Mouse (Mus musculus): Measurements from ENCODE around the gene Lancl3. TPM values are rescaled to one million over a fixed set of nuclear protein-coding genes. Genes with fewer than 3 reads are reported as not detected.
"Not testable (repeated sequence)": the region's sequence is repeated elsewhere in the genome, so short reads cannot be mapped to it uniquely, and the experiment has no call there.

The Lancl3 gene
- total RNA-seq, 2 experiments from 2014 or later, result 3.9 to 4.0 TPM

DNA sequence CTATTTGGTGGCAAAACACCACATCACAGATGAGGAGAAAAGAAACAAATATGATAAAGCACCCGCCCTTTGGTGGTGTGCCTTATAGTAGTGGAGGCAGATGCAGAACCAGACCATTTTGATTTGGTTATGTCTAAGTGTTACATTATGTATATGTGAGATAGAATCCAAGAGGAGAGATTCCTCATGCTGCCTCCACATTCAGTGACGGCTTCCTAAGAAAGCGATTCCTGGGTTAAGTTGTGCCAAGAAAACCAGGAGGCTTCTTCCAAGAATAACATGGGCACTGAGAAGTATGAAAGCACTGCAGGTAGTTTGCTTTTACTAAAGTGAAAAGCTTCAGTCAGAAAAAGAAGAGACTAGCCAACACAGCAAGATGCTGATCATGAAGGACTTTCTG, 55.2 kb downstream of the Lancl3 start:
- DNase-seq (ENCODE audit: low spot score), result no peak
- intact Hi-C loops (cut with DNase I), result no loop called here

DNA sequence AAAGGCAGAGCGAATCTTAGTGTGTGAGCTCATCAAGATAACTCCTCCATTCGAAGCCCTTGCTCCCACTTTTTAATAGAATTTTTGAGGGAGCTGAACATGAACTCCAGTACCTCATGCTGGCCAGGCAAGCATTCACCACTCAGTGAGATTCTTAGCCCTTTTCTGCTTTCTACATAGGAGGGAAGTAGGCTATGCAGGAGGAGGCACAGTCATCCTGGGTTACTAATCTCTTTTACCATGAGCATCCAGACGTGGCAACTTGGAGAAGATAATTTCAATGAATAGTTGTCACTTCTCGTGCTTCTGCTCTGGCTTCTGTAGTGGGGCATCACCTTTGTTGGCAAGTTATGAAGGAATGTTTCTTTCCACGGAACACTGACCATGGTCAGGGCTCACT, 57.1 kb downstream of the Lancl3 start, which contains the start of gene Gm14862:
Gm14862 (minus strand) TSS at position 134 of the 400 bp plus-strand sequence.
- DNase-seq (ENCODE audit: low spot score), result no peak
- intact Hi-C loops (cut with DNase I), result no loop called here

GRCm38 (mm10) chrX:9257831-9258230, 58.1 kb downstream of the Lancl3 start:
- intact Hi-C loops (cut with DNase I), result no loop called here

GRCm38 (mm10) chrX:9259267-9259666, 59.6 kb downstream of the Lancl3 start:
- intact Hi-C loops (cut with DNase I), result no loop called here
- DNase-seq (ENCODE audit: low spot score), result no peak

More at GRCm38 (mm10) chrX:9257831-9258230, 58.1 kb downstream of the Lancl3 start:
- no peak for DNase-seq (ENCODE audit: low spot score)

GRCm38 (mm10) chrX:9271112-9271511, 71.4 kb downstream of the Lancl3 start:
- intact Hi-C loops (cut with DNase I), result loop anchor here (5.0 kb wide), 1 partner anchor 49 kb away; no protein-coding TSS in a partner anchor

DNA sequence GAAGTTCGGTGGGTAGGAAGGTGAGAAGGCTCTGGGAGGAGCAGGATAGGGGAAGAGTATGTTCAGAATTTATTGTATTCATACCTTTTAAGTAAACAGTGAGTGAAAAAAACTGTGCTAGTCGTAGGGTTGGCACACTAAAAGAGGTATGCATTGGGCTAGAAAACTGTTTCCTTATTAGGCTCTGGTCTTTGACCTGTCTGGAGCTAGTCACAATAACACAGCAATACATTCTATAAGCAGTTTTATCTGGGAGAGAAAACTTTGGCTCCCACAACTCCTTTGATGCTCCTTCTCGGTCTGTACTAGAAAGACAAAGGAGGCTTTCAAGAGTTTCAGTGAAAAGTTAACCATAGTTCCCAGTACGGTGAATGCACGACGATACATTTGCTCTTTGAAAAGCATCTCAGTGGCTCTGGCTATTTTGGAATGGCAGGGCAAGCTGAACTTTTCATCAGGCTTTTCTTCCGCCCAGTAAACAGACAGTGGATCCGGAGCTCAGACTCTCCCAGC, 72.3 kb downstream of the Lancl3 start:
- intact Hi-C loops (cut with DNase I), result loop anchor here (5.0 kb wide), 1 partner anchor 50 kb away; no protein-coding TSS in a partner anchor
- DNase-seq (ENCODE audit: low spot score), result no peak

More at GRCm38 (mm10) chrX:9271112-9271511, 71.4 kb downstream of the Lancl3 start:
- no peak for DNase-seq (ENCODE audit: low spot score)

DNA sequence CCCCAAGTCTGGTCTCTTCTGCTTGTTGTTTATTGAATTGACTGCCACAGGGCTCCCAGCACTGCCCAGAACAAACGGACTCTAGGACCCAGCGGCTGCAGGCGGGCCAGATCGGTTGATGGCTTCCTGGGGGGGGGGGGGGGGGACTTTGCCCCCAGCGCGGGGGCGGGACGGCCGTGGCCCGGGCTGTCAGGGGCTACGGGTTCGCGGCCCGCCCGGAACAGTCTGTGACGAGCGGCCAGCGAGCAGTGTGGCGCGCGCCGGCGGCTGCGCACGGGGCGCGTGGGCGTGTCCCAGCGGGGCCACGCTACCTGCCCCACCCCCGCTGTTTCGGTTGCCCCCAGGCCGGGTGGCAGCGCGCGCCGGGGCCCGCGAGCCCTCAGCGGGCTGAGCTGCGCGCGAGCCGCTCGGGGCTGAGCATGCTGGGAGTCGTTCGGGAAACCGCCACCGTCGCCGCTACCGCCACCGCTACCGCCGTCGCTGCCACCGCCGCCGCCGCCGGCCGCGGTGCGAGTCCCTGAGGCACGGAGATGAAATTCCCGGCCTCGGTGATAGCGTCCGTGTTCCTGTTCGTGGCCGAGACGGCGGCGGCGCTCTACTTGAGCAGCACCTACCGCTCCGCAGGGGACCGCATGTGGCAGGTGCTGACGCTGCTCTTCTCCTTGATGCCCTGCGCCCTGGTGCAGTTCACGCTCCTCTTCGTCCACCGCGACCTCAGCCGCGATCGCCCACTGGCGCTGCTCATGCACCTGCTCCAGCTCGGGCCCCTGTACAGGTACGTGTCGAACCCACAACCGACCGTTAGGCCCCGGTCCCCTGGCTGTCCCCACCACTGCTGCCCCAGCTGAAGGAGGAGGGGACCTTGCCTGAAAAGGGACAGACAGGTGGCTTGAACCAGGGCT, 73.0 kb downstream of the Lancl3 start, which contains the start of gene Xk:
Xk (plus strand) TSS at position 297 of the 902 bp plus-strand sequence.
- no peak for DNase-seq (ENCODE audit: low spot score)
- intact Hi-C loops (cut with DNase I), result loop anchor here (5.0 kb wide), 1 partner anchor 50 kb away; no protein-coding TSS in a partner anchor

GRCm38 (mm10) chrX:9273377-9274002, 73.8 kb downstream of the Lancl3 start:
- intact Hi-C loops (cut with DNase I), result loop anchor here (5.0 kb wide), 1 partner anchor 51 kb away; no protein-coding TSS in a partner anchor

GRCm38 (mm10) chrX:9274321-9274720, 74.6 kb downstream of the Lancl3 start:
- no peak for DNase-seq (ENCODE audit: low spot score)
- intact Hi-C loops (cut with DNase I), result loop anchor here (5.0 kb wide), 1 partner anchor 52 kb away; no protein-coding TSS in a partner anchor

More at GRCm38 (mm10) chrX:9273377-9274002, 73.8 kb downstream of the Lancl3 start:
- DNase-seq (ENCODE audit: low spot score), result no peak

GRCm38 (mm10) chrX:9283464-9283863, 83.8 kb downstream of the Lancl3 start, which contains the start of gene H2al1m:
H2al1m (plus strand) TSS chrX:9283764.
- DNase-seq (ENCODE audit: low spot score); intact Hi-C loops (cut with DNase I): not testable (repeated sequence)

GRCm38 (mm10) chrX:9293140-9293829, 93.6 kb downstream of the Lancl3 start:
- DNase-seq (ENCODE audit: low spot score); intact Hi-C loops (cut with DNase I): not testable (repeated sequence)

GRCm38 (mm10) chrX:9298413-9298864, 98.7 kb downstream of the Lancl3 start:
- DNase-seq (ENCODE audit: low spot score), result no peak
- intact Hi-C loops (cut with DNase I), result no loop called here

DNA sequence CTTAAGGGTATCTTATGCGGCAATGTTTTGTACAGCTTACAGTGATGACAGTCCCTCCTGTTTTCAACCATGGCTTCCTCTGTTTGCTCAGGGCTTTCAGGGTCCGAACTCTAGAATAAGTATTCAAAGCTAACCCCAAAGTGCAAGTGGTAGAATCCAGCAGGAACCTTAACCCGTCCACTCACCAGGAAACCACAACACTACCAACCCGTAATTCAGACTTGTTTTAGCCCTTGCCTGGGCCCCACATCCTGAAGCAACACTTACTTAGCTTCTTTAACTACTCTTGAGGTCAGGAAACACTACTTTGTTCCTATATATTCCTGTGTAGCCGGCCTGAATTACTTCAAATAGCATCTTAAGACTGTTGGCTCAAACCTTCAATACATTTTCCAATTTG, 103.1 kb downstream of the Lancl3 start:
- intact Hi-C loops (cut with DNase I), result no loop called here
- no peak for DNase-seq (ENCODE audit: low spot score)

GRCm38 (mm10) chrX:9303455-9303854, 103.8 kb downstream of the Lancl3 start:
- intact Hi-C loops (cut with DNase I), result no loop called here

GRCm38 (mm10) chrX:9316457-9316856, 116.8 kb downstream of the Lancl3 start:
- DNase-seq (ENCODE audit: low spot score), result not testable (repeated sequence)

More at GRCm38 (mm10) chrX:9303455-9303854, 103.8 kb downstream of the Lancl3 start:
- DNase-seq (ENCODE audit: low spot score), result no peak

More at GRCm38 (mm10) chrX:9316457-9316856, 116.8 kb downstream of the Lancl3 start:
- intact Hi-C loops (cut with DNase I), result not testable (repeated sequence)

All from heart, postnatal 25 days (tissue).